ENCODE assay signal across 19 mouse cellular contexts in genomic region chr1:69367531-69367930, GRCm38 (mm10).
DNase-seq lines count a peak whose midpoint lies in the region; ATAC-seq and TF ChIP-seq lines count a peak whose summit lies in the region.
"Had no signal": no experiment of that assay in that cellular context is flagged by ENCODE, and none has a peak within 500 bp of the region (broad histone marks: within the 10 kb centered on the region; RNA-seq: fewer than 3 reads in every experiment).

No protein-coding gene starts in this region.

- no peak for TF ChIP-seq CTCF in stomach, postnatal 0 days (IDR thresholded peaks at IDR 0.05; ENCODE audit: low read depth)

- no peaks in the 10 kb centered on the region for H3K9me3 ChIP-seq in stomach, postnatal 0 days (ENCODE audit: control insufficient read depth, low read length)
- H3K9me3 ChIP-seq: embryonic facial prominence, embryonic 13.5 days; hindbrain, embryonic 15.5 days; midbrain, embryonic 13.5 days had no signal

- no peaks in the 10 kb centered on the region for H3K27me3 ChIP-seq in stomach, postnatal 0 days (ENCODE audit: control insufficient read depth, insufficient read depth, low read length)
- H3K27me3 ChIP-seq: embryonic facial prominence, embryonic 13.5 days; hindbrain, embryonic 15.5 days; limb, embryonic 13.5 days; midbrain, embryonic 13.5 days had no signal

- TF ChIP-seq EP300 in stomach, postnatal 0 days (optimal IDR thresholded peaks at IDR 0.05): no peak

- no peak overlapping the region for H3K27ac ChIP-seq in stomach, postnatal 0 days (replicated peaks)
- H3K27ac ChIP-seq: embryonic facial prominence, embryonic 13.5 days; hindbrain, embryonic 15.5 days; left cerebral cortex, adult 2 months; limb, embryonic 13.5 days; midbrain, embryonic 13.5 days had no signal

- ATAC-seq in frontal cortex, adult (ENCODE audit: low TSS enrichment): 0 out of 2 replicates have a peak, but pooled peaks have one; percentile 47
- peak; percentile 87 for ATAC-seq in stomach, postnatal 0 days (ENCODE audit: low FRiP score, low TSS enrichment)
- no peak for ATAC-seq in megakaryocyte, adult 5-6 weeks (ENCODE audit: poor library complexity, severe bottlenecking)
- ATAC-seq: midbrain, embryonic 13.5 days had no signal

- no peaks in the 10 kb centered on the region for H3K36me3 ChIP-seq in stomach, postnatal 0 days (ENCODE audit: control insufficient read depth, insufficient read depth, low read length)
- H3K36me3 ChIP-seq: embryonic facial prominence, embryonic 13.5 days; hindbrain, embryonic 15.5 days; limb, embryonic 13.5 days; midbrain, embryonic 13.5 days had no signal

- no peak overlapping the region for H3K4me3 ChIP-seq in stomach, postnatal 0 days (ENCODE audit: low read depth, low read length)
- H3K4me3 ChIP-seq: embryonic facial prominence, embryonic 13.5 days; hindbrain, embryonic 15.5 days; left cerebral cortex, adult 2 months; limb, embryonic 13.5 days; midbrain, embryonic 13.5 days had no signal

- DNase-seq in frontal cortex, postnatal 25 days (ENCODE audit: low spot score in 2 of 2): no peak
- DNase-seq in right cerebral cortex, adult 2 months (ENCODE audit: low spot score in 2 of 2): peak; percentile 18 to 22
- no peak for DNase-seq in right cerebral cortex, postnatal 14 days
- DNase-seq in adrenal gland, adult 8-10 months: peak; percentile 18
- DNase-seq in stomach, postnatal 0 days (ENCODE audit: low spot score): peak; percentile 55
- DNase-seq in left cerebral cortex, adult 18-20 months (ENCODE audit: low spot score in 2 of 2): no peak
- DNase-seq: B cell, adult 2 months; cerebellum, adult 11-12 months; heart, postnatal 14 days; kidney, adult 11 months; kidney, postnatal 14 days; right cerebral cortex, postnatal 25 days had no signal

- WGBS in stomach, postnatal 0 days: 35% methylated on average over 1 of the region's 1 CpGs

- H3K4me1 ChIP-seq in stomach, postnatal 0 days (replicated peaks; ENCODE audit: control insufficient read depth, insufficient read depth): no peaks in the 10 kb centered on the region
- H3K4me1 ChIP-seq: embryonic facial prominence, embryonic 13.5 days; hindbrain, embryonic 15.5 days; limb, embryonic 13.5 days; midbrain, embryonic 13.5 days had no signal

- no peak overlapping the region for H3K4me2 ChIP-seq in stomach, postnatal 0 days (replicated peaks; ENCODE audit: low read depth)
- H3K4me2 ChIP-seq: embryonic facial prominence, embryonic 13.5 days; hindbrain, embryonic 15.5 days; limb, embryonic 13.5 days; midbrain, embryonic 13.5 days had no signal

- H3K9ac ChIP-seq in stomach, postnatal 0 days (ENCODE audit: low read length): no peak overlapping the region
- H3K9ac ChIP-seq: embryonic facial prominence, embryonic 13.5 days; hindbrain, embryonic 15.5 days; limb, embryonic 13.5 days; midbrain, embryonic 13.5 days had no signal

Comparison
In these comparisons a context has a peak if more than half of its experiments do, and no peak if none do; other contexts are left out.
1. DNase-seq: peak in right cerebral cortex, adult 2 months (2 of 2), adrenal gland, adult 8-10 months (single experiment) and stomach, postnatal 0 days (single experiment); none in frontal cortex, postnatal 25 days (0 of 2), right cerebral cortex, postnatal 14 days (single experiment) and left cerebral cortex, adult 18-20 months (0 of 2).